Mouse (Mus musculus): ENCODE results near the gene Slc7a9. TPM values are rescaled to one million over a fixed set of nuclear protein-coding genes. Genes with fewer than 3 reads are reported as not detected.

Gene Slc7a9
- total RNA-seq (2021) = not detected
- long read RNA-seq, experiment 1 = 0 reads
- long read RNA-seq, experiment 2, partial matches to known transcripts = 1 of 7 reads
- long read RNA-seq, experiment 2, other reads (novel, unspliced or antisense) = 2 of 7 reads

- DNase-seq = no peak
Observed at GRCm38 (mm10) chr7:35447996-35448846, at the start of gene Slc7a9. Gene Slc7a9, plus strand, starts transcription at chr7:35448796.

GRCm38 (mm10) chr7:35401169-35401568 lies 47.4 kb upstream of the Slc7a9 start:
- DNase-seq = no peak

GRCm38 (mm10) chr7:35415226-35415625 lies 33.4 kb upstream of the Slc7a9 start:
- no peak for DNase-seq

GRCm38 (mm10) chr7:35415801-35416653 lies 32.6 kb upstream of the Slc7a9 start:
- peak; percentile 10 for DNase-seq

- DNase-seq = no peak
Observed at GRCm38 (mm10) chr7:35416654-35416948, 32.0 kb upstream of the Slc7a9 start.

- no peak for DNase-seq
Observed at GRCm38 (mm10) chr7:35423071-35423470, 25.5 kb upstream of the Slc7a9 start.

- no peak for DNase-seq
Observed at GRCm38 (mm10) chr7:35428146-35428545, 20.4 kb upstream of the Slc7a9 start.

- DNase-seq = no peak
Observed at GRCm38 (mm10) chr7:35435266-35435665, 13.3 kb upstream of the Slc7a9 start.

- DNase-seq = no peak
Observed at GRCm38 (mm10) chr7:35447501-35447900, 1.1 kb upstream of the Slc7a9 start.

- no peak for DNase-seq
Observed at GRCm38 (mm10) chr7:35448867-35449266, 271 bp downstream of the Slc7a9 start.

GRCm38 (mm10) chr7:35456091-35456814 lies 7.7 kb downstream of the Slc7a9 start:
- DNase-seq = no peak

GRCm38 (mm10) chr7:35460971-35461370 lies 12.4 kb downstream of the Slc7a9 start:
- no peak for DNase-seq

- DNase-seq = no peak
Observed at GRCm38 (mm10) chr7:35465027-35465426, 16.4 kb downstream of the Slc7a9 start.

GRCm38 (mm10) chr7:35467856-35468255 lies 19.3 kb downstream of the Slc7a9 start:
- DNase-seq = no peak

GRCm38 (mm10) chr7:35470794-35471193 lies 22.2 kb downstream of the Slc7a9 start:
- DNase-seq = no peak

GRCm38 (mm10) chr7:35476457-35476856 lies 27.9 kb downstream of the Slc7a9 start:
- no peak for DNase-seq

- no peak for DNase-seq
Observed at GRCm38 (mm10) chr7:35485126-35485525, 36.5 kb downstream of the Slc7a9 start.

GRCm38 (mm10) chr7:35486553-35486952 lies 38.0 kb downstream of the Slc7a9 start:
- no peak for DNase-seq

GRCm38 (mm10) chr7:35490186-35490585 lies 41.6 kb downstream of the Slc7a9 start:
- no peak for DNase-seq

- DNase-seq = no peak
Observed at GRCm38 (mm10) chr7:35491005-35491404, 42.4 kb downstream of the Slc7a9 start.

GRCm38 (mm10) chr7:35497516-35497915 lies 48.9 kb downstream of the Slc7a9 start:
- DNase-seq = no peak

GRCm38 (mm10) chr7:35501995-35502394 lies 53.4 kb downstream of the Slc7a9 start:
- DNase-seq = peak; percentile 5

Measured in adrenal gland, postnatal 10 days (tissue).